Mouse (Mus musculus): ENCODE results near the gene Traf4. TPM values are rescaled to one million over a fixed set of nuclear protein-coding genes. Genes with fewer than 3 reads are reported as not detected.

Traf4 gene
- polyA plus RNA-seq, 1 experiment from 2014 or later: 127 TPM

- no peak for ATAC-seq (ENCODE audit: low FRiP score)
- H3K36me3 ChIP-seq: peaks cover 53% of the 10 kb centered on the region
- H3K4me3 ChIP-seq: peak overlapping the region; percentile 98
- peaks cover 59% of the 10 kb centered on the region for H3K4me1 ChIP-seq (replicated peaks)
- peak overlapping the region; percentile 99 for H3K27ac ChIP-seq
- H3K9me3 ChIP-seq: no peaks in the 10 kb centered on the region
- 62% methylated on average over 4 of the region's 4 CpGs for WGBS
- H3K27me3 ChIP-seq: no peaks in the 10 kb centered on the region
- peak overlapping the region; percentile 91 for H3K4me2 ChIP-seq
- H3K9ac ChIP-seq: peak overlapping the region; percentile 100
Observed at GRCm38 (mm10) chr11:78161968-78162367, 3.4 kb downstream of the Traf4 start.

GRCm38 (mm10) chr11:78161169-78161568 lies 4.2 kb downstream of the Traf4 start:
- no peak for ATAC-seq (ENCODE audit: low FRiP score)
- peaks cover 61% of the 10 kb centered on the region for H3K36me3 ChIP-seq
- no peak overlapping the region for H3K4me2 ChIP-seq
- H3K4me1 ChIP-seq (replicated peaks): peaks cover 59% of the 10 kb centered on the region
- peak overlapping the region; percentile 18; the same call in 1 of the 2 replicates for H3K27ac ChIP-seq
- 89% methylated on average over 14 of the region's 14 CpGs for WGBS
- H3K27me3 ChIP-seq: no peaks in the 10 kb centered on the region
- peak overlapping the region; percentile 11; the same call in 1 of the 2 replicates for H3K9ac ChIP-seq
- no peak overlapping the region for H3K4me3 ChIP-seq
- no peaks in the 10 kb centered on the region for H3K9me3 ChIP-seq

DNA sequence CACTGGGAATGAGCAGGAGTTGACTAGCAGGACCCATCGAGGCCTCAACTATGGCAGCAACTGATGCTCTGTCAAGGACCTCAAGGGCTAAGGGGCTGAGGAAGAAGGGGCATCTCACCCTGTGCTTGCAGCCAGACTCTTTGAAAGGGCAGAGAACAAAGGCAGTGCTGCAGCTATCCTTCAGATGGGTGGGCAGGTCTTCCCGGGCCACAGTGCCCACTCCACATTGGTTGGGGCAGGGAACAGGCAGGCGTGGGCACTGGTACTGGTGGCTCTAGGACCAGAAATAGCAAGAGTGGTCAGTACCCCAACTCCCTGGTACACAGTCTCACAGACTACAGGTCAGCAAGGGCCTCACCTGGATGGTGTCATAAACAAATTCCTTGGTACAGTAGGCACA lies 4.7 kb downstream of the Traf4 start:
- ATAC-seq (ENCODE audit: low FRiP score): no peak
- peaks cover 55% of the 10 kb centered on the region for H3K4me1 ChIP-seq (replicated peaks)
- H3K9ac ChIP-seq: no peak overlapping the region
- WGBS: 95% methylated on average over 3 of the region's 3 CpGs
- H3K27ac ChIP-seq: 0 out of 2 replicates have a peak overlapping the region, but pooled peaks have one; percentile 18
- no peak overlapping the region for H3K4me3 ChIP-seq
- H3K4me2 ChIP-seq: no peak overlapping the region
- H3K27me3 ChIP-seq: no peaks in the 10 kb centered on the region
- H3K9me3 ChIP-seq: no peaks in the 10 kb centered on the region
- peaks cover 62% of the 10 kb centered on the region for H3K36me3 ChIP-seq

GRCm38 (mm10) chr11:78160171-78160570 lies 5.2 kb downstream of the Traf4 start:
- Histone ChIP-seq H3K4me1 (replicated peaks) (peaks cover 53% of the 10 kb centered on the region), H3K9me3 (no peaks in the 10 kb centered on the region), H3K36me3 (peaks cover 66% of the 10 kb centered on the region), H3K9ac (no peak overlapping the region), H3K4me2 (no peak overlapping the region), H3K4me3 (no peak overlapping the region), H3K27ac (0 out of 2 replicates have a peak overlapping the region, but pooled peaks have one; percentile 20), H3K27me3 (no peaks in the 10 kb centered on the region)
- WGBS: 90% methylated on average over 18 of the region's 18 CpGs
- no peak for ATAC-seq (ENCODE audit: low FRiP score)

DNA sequence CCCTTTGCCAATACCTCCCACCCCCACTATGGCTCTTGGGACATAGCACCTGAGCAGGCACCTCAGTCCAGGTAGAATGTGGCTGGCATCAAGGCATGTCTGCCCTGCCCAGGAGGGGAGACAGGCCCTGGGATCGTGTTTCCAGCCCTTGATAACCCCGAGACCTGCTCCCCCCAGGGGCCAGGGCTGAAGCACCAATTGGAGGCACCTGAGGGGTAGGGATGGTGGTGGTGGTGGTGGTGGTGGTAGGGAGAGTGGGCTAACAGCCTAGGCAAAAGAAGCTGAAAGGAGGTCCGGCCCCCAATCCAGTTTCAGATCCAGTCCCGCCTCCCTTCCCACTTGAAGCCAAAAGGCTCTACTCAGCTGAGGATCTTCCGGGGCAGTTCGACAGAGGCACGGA lies 5.8 kb downstream of the Traf4 start:
- Histone ChIP-seq H3K4me3 (no peak overlapping the region), H3K27ac (0 out of 2 replicates have a peak overlapping the region, but pooled peaks have one; percentile 15), H3K36me3 (peaks cover 72% of the 10 kb centered on the region), H3K27me3 (no peaks in the 10 kb centered on the region), H3K9ac (no peak overlapping the region), H3K4me2 (no peak overlapping the region), H3K4me1 (replicated peaks) (peaks cover 57% of the 10 kb centered on the region), H3K9me3 (no peaks in the 10 kb centered on the region)
- WGBS: 85% methylated on average over 7 of the region's 7 CpGs
- ATAC-seq (ENCODE audit: low FRiP score): no peak

DNA sequence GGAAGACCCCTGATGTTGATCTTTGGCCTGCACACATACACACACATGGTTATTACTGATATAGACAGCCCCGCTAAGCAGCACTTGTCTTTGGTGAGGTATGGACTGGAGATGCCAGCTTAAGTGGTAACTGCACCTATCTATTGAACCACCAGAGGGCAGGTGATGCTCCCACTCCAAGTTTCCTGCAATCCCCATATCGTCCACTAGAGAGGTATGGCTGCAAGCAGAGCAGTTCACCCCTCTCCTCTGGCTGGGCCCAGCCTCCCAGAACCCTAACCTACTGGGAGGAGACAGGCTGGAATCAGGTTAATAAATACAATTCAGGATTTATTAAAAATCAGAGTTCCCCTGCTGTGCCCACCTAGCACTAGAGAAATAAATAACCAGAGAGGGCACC lies 6.3 kb downstream of the Traf4 start:
- no peak overlapping the region for H3K9ac ChIP-seq
- 28% methylated on average over 2 of the region's 2 CpGs for WGBS
- no peak overlapping the region for H3K4me3 ChIP-seq

DNA sequence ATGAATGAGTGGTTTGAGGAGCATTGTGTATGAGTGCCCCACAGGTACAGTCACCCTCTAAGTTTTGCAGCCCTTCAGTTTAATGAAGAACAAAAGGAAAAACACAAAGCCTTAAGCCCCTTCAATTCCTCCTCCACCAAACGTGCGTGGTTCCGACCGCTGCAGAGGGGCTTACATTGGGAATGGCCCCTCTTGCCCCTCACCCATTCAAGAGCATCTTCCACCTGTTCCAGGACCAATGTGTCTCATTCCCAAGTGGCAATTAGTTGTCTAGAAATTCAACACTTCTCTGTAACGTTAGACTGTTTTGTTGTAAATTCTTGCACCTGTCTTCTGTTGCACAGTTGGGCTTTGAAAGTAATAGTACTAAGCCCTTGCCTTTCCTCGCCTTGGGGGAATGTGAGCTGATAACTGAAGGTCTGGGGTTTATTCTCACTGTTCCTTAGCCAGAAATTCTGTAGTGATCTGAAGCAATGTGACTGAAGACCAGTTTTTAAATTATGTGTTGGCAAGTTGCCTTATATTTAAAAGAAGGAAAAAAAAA lies 9.2 kb downstream of the Traf4 start:
- Histone ChIP-seq H3K4me3 (no peak overlapping the region), H3K27me3 (no peaks in the 10 kb centered on the region), H3K36me3 (peaks cover 77% of the 10 kb centered on the region), H3K9ac (no peak overlapping the region), H3K9me3 (no peaks in the 10 kb centered on the region), H3K4me1 (replicated peaks) (peaks cover 58% of the 10 kb centered on the region), H3K4me2 (no peak overlapping the region), H3K27ac (no peak overlapping the region)
- 78% methylated on average over 6 of the region's 6 CpGs for WGBS
- ATAC-seq (ENCODE audit: low FRiP score): no peak

More for the DNA sequence above, 6.3 kb downstream of the Traf4 start:
- ATAC-seq (ENCODE audit: low FRiP score): 0 out of 2 replicates have a peak, but pooled peaks have one; percentile 22
- Histone ChIP-seq H3K9me3 (no peaks in the 10 kb centered on the region), H3K36me3 (peaks cover 77% of the 10 kb centered on the region), H3K4me1 (replicated peaks) (peaks cover 62% of the 10 kb centered on the region), H3K4me2 (no peak overlapping the region), H3K27ac (0 out of 2 replicates have a peak overlapping the region, but pooled peaks have one; percentile 15), H3K27me3 (no peaks in the 10 kb centered on the region)

- Histone ChIP-seq H3K4me3 (no peak overlapping the region), H3K27me3 (no peaks in the 10 kb centered on the region), H3K27ac (no peak overlapping the region), H3K4me1 (replicated peaks) (peaks cover 57% of the 10 kb centered on the region), H3K9me3 (no peaks in the 10 kb centered on the region), H3K4me2 (no peak overlapping the region), H3K9ac (no peak overlapping the region), H3K36me3 (peaks cover 77% of the 10 kb centered on the region)
- no peak for ATAC-seq (ENCODE audit: low FRiP score)
- WGBS: 77% methylated on average over 5 of the region's 5 CpGs
Observed at GRCm38 (mm10) chr11:78155674-78156073, 9.7 kb downstream of the Traf4 start.

DNA sequence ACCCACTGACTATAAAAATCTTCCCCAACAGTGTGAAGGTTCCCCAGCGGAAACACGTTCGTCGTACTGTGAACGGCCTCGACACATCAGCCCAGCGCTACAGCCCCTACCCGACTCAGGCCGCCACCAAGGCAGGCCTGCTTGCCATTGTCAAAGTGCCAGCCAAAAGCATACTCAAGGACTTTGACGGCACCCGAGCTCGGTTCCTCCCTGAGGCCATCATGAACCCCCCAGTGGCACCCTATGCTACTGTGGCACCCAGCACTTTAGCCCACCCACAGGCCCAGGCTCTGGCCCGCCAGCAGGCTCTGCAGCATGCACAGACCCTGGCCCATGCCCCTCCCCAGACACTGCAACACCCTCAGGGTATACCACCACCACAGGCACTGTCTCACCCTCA lies 11.6 kb downstream of the Traf4 start:
- Histone ChIP-seq H3K36me3 (peaks cover 75% of the 10 kb centered on the region), H3K4me1 (replicated peaks) (peaks cover 50% of the 10 kb centered on the region), H3K27ac (peak overlapping the region; percentile 89), H3K27me3 (no peaks in the 10 kb centered on the region), H3K9ac (peak overlapping the region; percentile 35; the same call in 1 of the 2 replicates), H3K4me3 (no peak overlapping the region), H3K9me3 (no peaks in the 10 kb centered on the region), H3K4me2 (no peak overlapping the region)
- 75% methylated on average over 13 of the region's 13 CpGs for WGBS
- ATAC-seq (ENCODE audit: low FRiP score): peak; percentile 18; the same call in 1 of the 2 replicates

- Histone ChIP-seq H3K27ac (peak overlapping the region; percentile 89), H3K4me3 (no peak overlapping the region), H3K36me3 (peaks cover 67% of the 10 kb centered on the region), H3K9ac (peak overlapping the region; percentile 55), H3K4me1 (replicated peaks) (peaks cover 39% of the 10 kb centered on the region), H3K27me3 (no peaks in the 10 kb centered on the region), H3K9me3 (no peaks in the 10 kb centered on the region), H3K4me2 (no peak overlapping the region)
- 44% methylated on average over 9 of the region's 9 CpGs for WGBS
- ATAC-seq (ENCODE audit: low FRiP score): peak; percentile 83
Observed at GRCm38 (mm10) chr11:78152299-78153231, 12.8 kb downstream of the Traf4 start.

DNA sequence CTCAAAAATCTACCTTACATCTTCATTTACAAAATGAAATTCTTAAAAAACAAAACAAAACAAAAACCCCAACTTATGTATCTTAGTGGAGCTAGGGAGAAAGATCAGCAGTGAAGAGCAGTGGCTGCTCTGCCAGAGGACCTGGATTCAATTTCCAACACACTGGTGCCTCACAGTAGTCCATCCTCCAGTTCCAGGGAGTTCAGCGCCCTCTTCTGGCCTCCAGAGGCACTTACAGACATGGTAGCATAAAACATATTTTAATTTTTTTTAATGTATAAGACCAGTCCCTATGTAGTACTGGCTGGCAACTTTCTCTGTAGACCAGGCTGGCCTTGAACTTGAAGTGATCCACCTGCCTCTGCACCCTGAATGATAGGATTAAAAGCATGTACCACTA lies 14.2 kb downstream of the Traf4 start:
- Histone ChIP-seq H3K27ac (no peak overlapping the region), H3K36me3 (peaks cover 68% of the 10 kb centered on the region), H3K4me3 (no peak overlapping the region), H3K4me2 (no peak overlapping the region), H3K27me3 (no peaks in the 10 kb centered on the region), H3K4me1 (replicated peaks) (peaks cover 32% of the 10 kb centered on the region), H3K9me3 (no peaks in the 10 kb centered on the region), H3K9ac (no peak overlapping the region)
- no peak for ATAC-seq (ENCODE audit: low FRiP score)
- 36% methylated on average over 1 of the region's 1 CpGs for WGBS

DNA sequence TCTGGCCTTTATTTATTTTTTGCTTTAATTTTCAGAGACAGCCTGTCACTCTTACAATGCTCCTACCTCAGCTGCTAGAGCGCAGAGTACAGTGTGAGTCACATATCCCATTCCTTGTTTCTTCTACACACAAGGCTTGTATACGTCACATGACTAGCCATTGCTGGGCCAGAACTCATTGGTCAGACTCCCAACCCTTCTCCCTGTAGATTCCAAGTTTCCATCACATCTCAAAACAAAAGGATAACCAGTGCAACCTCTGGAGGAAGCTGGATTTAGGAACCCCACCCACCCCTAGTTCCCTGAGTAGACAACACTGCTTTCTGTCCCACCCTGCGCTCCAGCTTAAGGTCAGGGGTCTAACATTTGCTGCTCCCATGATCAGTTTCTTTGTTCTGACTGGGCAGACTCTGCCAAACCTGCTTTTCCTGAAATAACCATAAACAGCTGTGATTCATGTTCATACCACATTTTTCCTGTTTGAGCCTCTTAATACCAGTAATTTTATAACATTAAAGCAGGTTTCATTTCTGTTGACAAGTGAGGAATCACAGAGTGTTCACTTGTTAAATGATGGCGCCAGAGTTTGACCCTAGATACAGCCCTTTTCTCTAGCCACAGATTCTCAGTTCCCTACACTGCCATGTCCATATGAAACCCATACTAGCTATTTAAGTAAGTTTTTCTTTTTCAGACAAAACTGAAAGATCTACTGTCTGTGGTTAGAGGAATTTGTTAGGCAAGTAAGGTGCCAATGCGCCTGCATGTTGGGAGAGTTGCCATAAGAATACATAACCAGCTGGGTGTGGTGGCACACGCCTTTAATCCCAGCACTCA lies 18.5 kb downstream of the Traf4 start:
- Histone ChIP-seq H3K27me3 (no peaks in the 10 kb centered on the region), H3K9ac (no peak overlapping the region), H3K27ac (no peak overlapping the region), H3K4me2 (no peak overlapping the region), H3K4me1 (replicated peaks) (peaks cover 7% of the 10 kb centered on the region), H3K4me3 (no peak overlapping the region), H3K9me3 (no peaks in the 10 kb centered on the region), H3K36me3 (peaks cover 76% of the 10 kb centered on the region)
- ATAC-seq (ENCODE audit: low FRiP score): no peak
- 95% methylated on average over 6 of the region's 6 CpGs for WGBS
